Mouse (Mus musculus): ENCODE results near the gene Gpr88.

GRCm38 (mm10) chr3:116222511-116223243, 30.6 kb downstream of the Gpr88 start:
- TF ChIP-seq POLR2A (IDR thresholded peaks at IDR 0.05; ENCODE audit: low read depth, low read length) (no peak), CTCF (IDR thresholded peaks at IDR 0.05; ENCODE audit: borderline replicate concordance, insufficient read depth, low read length) (no peak)
